In genomic region chr4:126149798-126150197, GRCm38 (mm10) we compare ENCODE assay signal across 7 mouse cellular contexts. TPM values are rescaled to one million over a fixed set of nuclear protein-coding genes. Genes with fewer than 3 reads are reported as not detected.
DNase-seq lines count a peak whose midpoint lies in the region; ATAC-seq and TF ChIP-seq lines count a peak whose summit lies in the region.

No protein-coding gene starts in this region.

- H3K9me3 ChIP-seq in embryonic facial prominence, embryonic 15.5 days (replicated peaks): no peaks in the 10 kb centered on the region
- H3K9me3 ChIP-seq in hindbrain, embryonic 15.5 days: no peaks in the 10 kb centered on the region
- no peaks in the 10 kb centered on the region for H3K9me3 ChIP-seq in neural tube, embryonic 13.5 days

- H3K4me3 ChIP-seq in lung, adult 2 months (replicated peaks; ENCODE audit: extremely low read depth, low read depth, low read length): peak overlapping the region; percentile 66
- peak overlapping the region; percentile 64 for H3K4me3 ChIP-seq in embryonic facial prominence, embryonic 15.5 days (replicated peaks)
- no peak overlapping the region for H3K4me3 ChIP-seq in hindbrain, embryonic 15.5 days
- peak overlapping the region; percentile 46 for H3K4me3 ChIP-seq in neural tube, embryonic 13.5 days

- H3K27me3 ChIP-seq in embryonic facial prominence, embryonic 15.5 days: no peaks in the 10 kb centered on the region
- H3K27me3 ChIP-seq in hindbrain, embryonic 15.5 days: peaks cover 34% of the 10 kb centered on the region
- H3K27me3 ChIP-seq in neural tube, embryonic 13.5 days: peaks cover 44% of the 10 kb centered on the region

- H3K27ac ChIP-seq in embryonic facial prominence, embryonic 15.5 days (replicated peaks): peak overlapping the region; percentile 92
- H3K27ac ChIP-seq in hindbrain, embryonic 15.5 days (replicated peaks): 0 out of 2 replicates have a peak overlapping the region, but pooled peaks have one; percentile 4
- H3K27ac ChIP-seq in neural tube, embryonic 13.5 days (replicated peaks): 0 out of 2 replicates have a peak overlapping the region, but pooled peaks have one; percentile 68

- H3K4me1 ChIP-seq in lung, adult 2 months (ENCODE audit: control insufficient read depth, insufficient read depth, low read length): peaks cover 22% of the 10 kb centered on the region
- peaks cover 48% of the 10 kb centered on the region for H3K4me1 ChIP-seq in embryonic facial prominence, embryonic 15.5 days
- peaks cover 22% of the 10 kb centered on the region for H3K4me1 ChIP-seq in hindbrain, embryonic 15.5 days (replicated peaks)
- peaks cover 30% of the 10 kb centered on the region for H3K4me1 ChIP-seq in neural tube, embryonic 13.5 days (replicated peaks)

- no peak for ATAC-seq in embryonic facial prominence, embryonic 15.5 days (ENCODE audit: insufficient number of reproducible peaks, low FRiP score, low TSS enrichment, low read depth)
- no peak for ATAC-seq in hindbrain, embryonic 15.5 days (ENCODE audit: low FRiP score, low read depth)
- ATAC-seq in neural tube, embryonic 13.5 days (ENCODE audit: low read depth): no peak
- no peak for ATAC-seq in frontal cortex, adult (ENCODE audit: low TSS enrichment)

- no peak for TF ChIP-seq CTCF in lung, adult 2 months (IDR thresholded peaks at IDR 0.05; ENCODE audit: insufficient read depth, low read length)

- H3K36me3 ChIP-seq in embryonic facial prominence, embryonic 15.5 days: no peaks in the 10 kb centered on the region; the same call in none of the 2 replicates
- H3K36me3 ChIP-seq in hindbrain, embryonic 15.5 days: no peaks in the 10 kb centered on the region
- H3K36me3 ChIP-seq in neural tube, embryonic 13.5 days: no peaks in the 10 kb centered on the region

- DNase-seq in lung, adult 2 months: no peak
- no peak for DNase-seq in lung, postnatal 25 days (ENCODE audit: low spot score)
- no peak for DNase-seq in frontal cortex, adult 2 months (ENCODE audit: extremely low spot score in 1 of 2, low spot score in 1 of 2)

- H3K4me2 ChIP-seq in embryonic facial prominence, embryonic 15.5 days (replicated peaks): peak overlapping the region; percentile 89
- H3K4me2 ChIP-seq in hindbrain, embryonic 15.5 days: peak overlapping the region; percentile 57; the same call in 1 of the 2 replicates
- H3K4me2 ChIP-seq in neural tube, embryonic 13.5 days: peak overlapping the region; percentile 65

- no peak for TF ChIP-seq POLR2A in lung, adult 2 months (IDR thresholded peaks at IDR 0.05; ENCODE audit: borderline replicate concordance, extremely low read depth, low read depth, low read length)

- WGBS in lung, adult 2 months: 46% methylated on average over 10 of the region's 10 CpGs
- WGBS in embryonic facial prominence, embryonic 15.5 days: 6% methylated on average over 10 of the region's 10 CpGs
- WGBS in hindbrain, embryonic 15.5 days: 54% methylated on average over 10 of the region's 10 CpGs
- WGBS in neural tube, embryonic 13.5 days: 58% methylated on average over 10 of the region's 10 CpGs

- peak overlapping the region; percentile 56; the same call in 1 of the 2 replicates for H3K9ac ChIP-seq in embryonic facial prominence, embryonic 15.5 days
- no peak overlapping the region for H3K9ac ChIP-seq in hindbrain, embryonic 15.5 days
- 0 out of 2 replicates have a peak overlapping the region, but pooled peaks have one; percentile 68 for H3K9ac ChIP-seq in neural tube, embryonic 13.5 days

RNA-seq across cellular contexts. Expression of gene Eva1b, which starts 2.3 kb away (rescaled TPM):
- polyA plus RNA-seq in lung, adult 2 months (2012; rRNA removed): 221 and 295 TPM in 2 replicates
- polyA plus RNA-seq in embryonic facial prominence, embryonic 15.5 days (2015; fragmentation: Nextera tagmentation; extraction: Ambion mirVana): 84.3 and 94.6 TPM in 2 replicates
- polyA plus RNA-seq in hindbrain, embryonic 15.5 days (2015; fragmentation: Nextera tagmentation; extraction: Ambion mirVana): 14.5 and 15.1 TPM in 2 replicates
- 15.3 and 19.8 TPM in 2 replicates for polyA plus RNA-seq in neural tube, embryonic 13.5 days (2015; fragmentation: Nextera tagmentation; extraction: Ambion mirVana)
- 8.6 and 9.3 TPM in 2 replicates for polyA plus RNA-seq in frontal cortex, adult 2 months (2012; rRNA removed)

RNA-seq across cellular contexts. Expression of gene Sh3d21, which starts 13.5 kb away (rescaled TPM):
- 6.2 and 7.5 TPM in 2 replicates for polyA plus RNA-seq in lung, adult 2 months (2012; rRNA removed)
- 15.0 and 16.8 TPM in 2 replicates for polyA plus RNA-seq in embryonic facial prominence, embryonic 15.5 days (2015; fragmentation: Nextera tagmentation; extraction: Ambion mirVana)
- 1.4 and 2.0 TPM in 2 replicates for polyA plus RNA-seq in hindbrain, embryonic 15.5 days (2015; fragmentation: Nextera tagmentation; extraction: Ambion mirVana)
- 0.89 and 2.0 TPM in 2 replicates for polyA plus RNA-seq in neural tube, embryonic 13.5 days (2015; fragmentation: Nextera tagmentation; extraction: Ambion mirVana)
- 1.0 TPM in 2 replicates for polyA plus RNA-seq in frontal cortex, adult 2 months (2012; rRNA removed)

RNA-seq across cellular contexts. Expression of gene Stk40, which starts 46.0 kb away (rescaled TPM):
- 38.0 and 41.1 TPM in 2 replicates for polyA plus RNA-seq in lung, adult 2 months (2012; rRNA removed)
- 37.4 and 38.7 TPM in 2 replicates for polyA plus RNA-seq in embryonic facial prominence, embryonic 15.5 days (2015; fragmentation: Nextera tagmentation; extraction: Ambion mirVana)
- 29.6 and 33.9 TPM in 2 replicates for polyA plus RNA-seq in hindbrain, embryonic 15.5 days (2015; fragmentation: Nextera tagmentation; extraction: Ambion mirVana)
- 33.9 and 37.7 TPM in 2 replicates for polyA plus RNA-seq in neural tube, embryonic 13.5 days (2015; fragmentation: Nextera tagmentation; extraction: Ambion mirVana)
- 18.9 and 22.2 TPM in 2 replicates for polyA plus RNA-seq in frontal cortex, adult 2 months (2012; rRNA removed)

RNA-seq across cellular contexts. Expression of gene Thrap3, which starts 52.8 kb away (rescaled TPM):
- 40.0 and 62.8 TPM in 2 replicates for polyA plus RNA-seq in lung, adult 2 months (2012; rRNA removed)
- 191 and 208 TPM in 2 replicates for polyA plus RNA-seq in embryonic facial prominence, embryonic 15.5 days (2015; fragmentation: Nextera tagmentation; extraction: Ambion mirVana)
- 130 and 141 TPM in 2 replicates for polyA plus RNA-seq in hindbrain, embryonic 15.5 days (2015; fragmentation: Nextera tagmentation; extraction: Ambion mirVana)
- polyA plus RNA-seq in neural tube, embryonic 13.5 days (2015; fragmentation: Nextera tagmentation; extraction: Ambion mirVana): 143 and 165 TPM in 2 replicates
- polyA plus RNA-seq in frontal cortex, adult 2 months (2012; rRNA removed): 95.8 and 103 TPM in 2 replicates

RNA-seq across cellular contexts. Expression of gene Lsm10, which starts 53.4 kb away (rescaled TPM):
- 30.2 and 34.8 TPM in 2 replicates for polyA plus RNA-seq in lung, adult 2 months (2012; rRNA removed)
- polyA plus RNA-seq in embryonic facial prominence, embryonic 15.5 days (2015; fragmentation: Nextera tagmentation; extraction: Ambion mirVana): 55.4 and 60.6 TPM in 2 replicates
- polyA plus RNA-seq in hindbrain, embryonic 15.5 days (2015; fragmentation: Nextera tagmentation; extraction: Ambion mirVana): 45.8 and 50.3 TPM in 2 replicates
- 47.7 and 54.3 TPM in 2 replicates for polyA plus RNA-seq in neural tube, embryonic 13.5 days (2015; fragmentation: Nextera tagmentation; extraction: Ambion mirVana)
- 25.3 and 26.7 TPM in 2 replicates for polyA plus RNA-seq in frontal cortex, adult 2 months (2012; rRNA removed)

Comparison
In these comparisons a context has a peak if more than half of its experiments do, and no peak if none do; other contexts are left out.
1. H3K27ac ChIP-seq: peak in every context shown above with its lines; median percentile 92 in embryonic facial prominence, embryonic 15.5 days; 68 in neural tube, embryonic 13.5 days; 4 in hindbrain, embryonic 15.5 days.